Mouse (Mus musculus) ES-E14 (cell line): ENCODE results near the gene Alg13.

ENCODE experiments used
- CHD2 ChIP-seq: IDR thresholded peaks from 2 replicates; pipeline ENCODE4 v1.6.1; 2014; ENCODE audit warnings: mild to moderate bottlenecking, low read depth, low read length, inconsistent platforms
- ZC3H11A ChIP-seq: IDR thresholded peaks from 2 replicates; pipeline ENCODE4 v1.6.1; 2012; ENCODE audit warnings: low read depth, mild to moderate bottlenecking, inconsistent platforms, low read length, borderline replicate concordance
- ZNF384 ChIP-seq: IDR thresholded peaks from 2 replicates; pipeline ENCODE4 v1.6.1; 2012; ENCODE audit warnings: low read depth, low read length, inconsistent platforms

DNA sequence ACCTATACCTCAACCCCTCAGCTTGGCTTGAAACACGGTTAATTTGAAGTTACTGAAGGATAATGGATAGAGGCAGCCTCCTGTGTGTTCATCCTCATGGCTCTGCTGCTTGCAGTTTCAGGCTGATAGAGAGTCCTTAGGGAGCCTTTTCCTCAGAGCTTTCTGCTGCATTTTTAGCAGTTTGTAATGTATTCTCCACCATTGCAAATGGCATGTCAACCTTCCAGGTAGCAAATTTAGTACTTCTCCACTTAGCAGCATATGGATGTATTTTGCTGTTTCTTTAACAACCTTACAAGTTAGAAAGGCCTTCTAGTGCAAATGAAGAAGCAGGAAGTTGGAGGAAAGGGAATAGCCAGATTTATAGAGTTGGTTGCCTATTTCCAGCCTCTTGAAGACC is 102.7 kb downstream of the Alg13 start:
- TF ChIP-seq ZC3H11A (no peak), ZNF384 (no peak), CHD2 (no peak)
